Mouse (Mus musculus): ENCODE results near the gene Trim24.

GRCm38 (mm10) chr6:37842779-37843605, 27.6 kb upstream of the Trim24 start:
- TF ChIP-seq EP300 (IDR thresholded peaks at IDR 0.05; ENCODE audit: low read depth in 1 of 2, low read length in 2 of 2) (no peak), GATA1 (IDR thresholded peaks at IDR 0.05; ENCODE audit: low read depth, low read length) (no peak), USF1 (IDR thresholded peaks at IDR 0.05; ENCODE audit: low read depth, low read length) (no peak), CTCF (IDR thresholded peaks at IDR 0.05 in 2 of 3, conservative IDR thresholded peaks at IDR 0.05 in 1 of 3; ENCODE audit: control insufficient read depth in 1 of 3, insufficient read depth in 1 of 3, low read depth in 2 of 3, low read length in 3 of 3, poor library complexity in 1 of 3, severe bottlenecking in 1 of 3) (no peak), UBTF (IDR thresholded peaks at IDR 0.05; ENCODE audit: borderline replicate concordance, insufficient read depth, low read depth, low read length) (no peak), ETS1 (IDR thresholded peaks at IDR 0.05; ENCODE audit: low read depth, low read length) (no peak), POLR2A (IDR thresholded peaks at IDR 0.05; ENCODE audit: control insufficient read depth in 1 of 2, insufficient read depth in 1 of 2, low read depth in 1 of 2, low read length in 2 of 2, poor library complexity in 1 of 2) (no peak), E2F4 (IDR thresholded peaks at IDR 0.05; ENCODE audit: borderline replicate concordance, low read depth, low read length) (no peak), BHLHE40 (IDR thresholded peaks at IDR 0.05; ENCODE audit: borderline replicate concordance, low read depth, low read length) (no peak), TAL1 (IDR thresholded peaks at IDR 0.05; ENCODE audit: low read length) (no peak), JUND (IDR thresholded peaks at IDR 0.05; ENCODE audit: low read depth, low read length) (no peak)

Data from MEL (cell line).